Mouse (Mus musculus): ENCODE results near the gene Dhx32.

Gene Dhx32

GRCm38 (mm10) chr7:133775179-133775578 is 7.3 kb downstream of the Dhx32 start:
- no peak for DNase-seq (ENCODE audit: low spot score in 2 of 2)

DNA sequence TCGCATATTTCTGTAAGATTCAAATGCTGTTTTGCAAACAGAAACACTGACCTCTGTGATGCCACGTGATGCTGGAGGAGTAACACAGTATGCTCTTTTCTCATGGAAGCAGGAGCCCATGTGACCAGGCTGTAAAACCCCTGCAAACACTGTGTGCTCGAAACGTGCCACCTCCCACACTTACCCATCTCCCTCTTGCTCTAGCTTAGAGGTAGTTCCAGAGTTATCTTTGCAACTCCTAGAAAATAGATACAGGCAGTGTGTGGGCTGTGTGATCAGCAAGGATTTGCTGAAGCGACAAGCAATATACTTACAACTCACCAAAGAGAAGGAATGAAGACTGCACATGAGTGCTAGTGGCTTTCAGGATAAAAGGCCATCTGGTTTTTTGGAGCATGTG is 14.0 kb downstream of the Dhx32 start:
- DNase-seq (ENCODE audit: low spot score in 2 of 2), result no peak

DNA sequence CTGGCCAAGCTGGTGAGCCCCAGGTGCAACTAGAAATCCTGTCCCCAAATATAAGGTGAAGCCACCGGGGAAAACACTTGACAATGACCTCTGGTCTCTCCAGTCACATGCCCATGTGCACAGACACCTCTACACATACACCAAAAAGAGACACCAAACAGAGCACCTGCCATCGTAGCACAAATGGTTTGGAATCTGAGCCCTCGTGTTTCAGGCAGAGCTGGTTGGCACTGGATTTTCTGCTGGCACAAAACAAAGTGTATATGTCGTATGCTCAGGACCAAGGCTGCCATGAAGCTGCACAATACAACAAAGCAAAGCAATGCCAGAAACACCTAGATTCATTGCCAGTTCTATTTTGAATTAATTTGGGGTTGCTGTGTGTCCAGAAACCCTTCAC is 14.5 kb downstream of the Dhx32 start:
- DNase-seq (ENCODE audit: low spot score in 2 of 2), result no peak

GRCm38 (mm10) chr7:133765849-133766243 is 16.7 kb downstream of the Dhx32 start:
- DNase-seq (ENCODE audit: low spot score in 2 of 2), result no peak

- no peak for DNase-seq (ENCODE audit: low spot score in 2 of 2)
Observed at GRCm38 (mm10) chr7:133765240-133765848, 17.2 kb downstream of the Dhx32 start.

- DNase-seq (ENCODE audit: low spot score in 2 of 2), result no peak
Observed at GRCm38 (mm10) chr7:133764425-133764824, 18.1 kb downstream of the Dhx32 start.

- no peak for DNase-seq (ENCODE audit: low spot score in 2 of 2)
Observed at GRCm38 (mm10) chr7:133762696-133763095, 19.8 kb downstream of the Dhx32 start.

DNA sequence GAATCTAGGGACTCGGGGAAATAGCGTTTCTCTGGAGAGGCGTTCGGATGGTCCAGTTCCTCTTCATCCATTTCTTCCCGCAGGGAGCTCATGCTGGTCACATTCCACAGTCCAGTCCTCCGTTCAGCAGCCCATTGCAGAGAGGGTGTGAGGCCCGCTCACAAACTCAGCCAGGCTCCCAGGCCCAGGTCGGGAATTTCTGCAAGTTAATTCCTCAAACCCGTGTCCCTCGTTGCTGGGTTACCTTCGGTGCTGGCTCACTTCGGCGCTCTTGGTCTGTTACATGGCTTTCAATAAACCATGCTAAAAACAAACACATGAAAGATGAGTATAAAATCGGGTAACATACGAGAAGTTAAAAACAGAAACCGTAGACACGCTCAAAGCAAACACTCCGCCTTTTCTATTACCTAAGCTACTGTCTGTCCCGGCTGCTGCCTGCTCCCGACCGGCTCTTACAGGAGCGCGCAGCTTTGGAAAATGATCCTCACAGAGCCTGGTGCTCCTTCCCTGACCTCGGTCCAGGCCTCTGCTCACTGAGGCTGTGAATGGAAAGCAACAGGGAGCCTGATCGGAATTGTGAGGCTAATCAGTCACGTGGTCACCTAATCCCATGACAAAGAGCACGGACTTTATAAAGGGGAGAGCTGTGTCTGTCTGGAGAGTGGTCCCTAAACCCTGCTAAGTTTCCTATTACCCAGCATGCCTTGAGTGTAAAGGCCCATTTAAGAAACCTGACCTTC is 22.7 kb downstream of the Dhx32 start:
- DNase-seq (ENCODE audit: low spot score in 2 of 2), result no peak

- no peak for DNase-seq (ENCODE audit: low spot score in 2 of 2)
Observed at GRCm38 (mm10) chr7:133758716-133759115, 23.8 kb downstream of the Dhx32 start.

GRCm38 (mm10) chr7:133757961-133758455 is 24.5 kb downstream of the Dhx32 start:
- no peak for DNase-seq (ENCODE audit: low spot score in 2 of 2)

DNA sequence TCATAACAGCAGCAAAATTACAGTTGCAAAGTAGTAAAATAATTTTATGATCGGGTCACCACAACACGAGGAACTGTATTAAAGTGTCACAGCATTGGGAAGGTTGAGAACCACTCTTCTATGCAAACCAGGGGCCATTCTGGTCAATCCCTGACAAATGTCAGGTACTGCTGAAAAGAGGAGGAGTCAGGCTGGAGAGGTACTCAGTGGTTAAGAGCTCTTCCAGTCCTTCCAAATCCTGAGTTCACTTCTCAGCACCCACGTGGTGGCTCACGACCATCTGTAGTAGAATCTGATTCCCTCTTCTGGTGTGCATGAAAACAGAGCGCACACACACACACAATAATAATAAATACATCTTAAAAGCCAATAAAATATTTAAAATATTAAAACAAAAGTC is 31.4 kb downstream of the Dhx32 start:
- no peak for DNase-seq (ENCODE audit: low spot score in 2 of 2)

- DNase-seq (ENCODE audit: low spot score in 2 of 2), result no peak
Observed at GRCm38 (mm10) chr7:133750666-133751065, 31.9 kb downstream of the Dhx32 start.

DNA sequence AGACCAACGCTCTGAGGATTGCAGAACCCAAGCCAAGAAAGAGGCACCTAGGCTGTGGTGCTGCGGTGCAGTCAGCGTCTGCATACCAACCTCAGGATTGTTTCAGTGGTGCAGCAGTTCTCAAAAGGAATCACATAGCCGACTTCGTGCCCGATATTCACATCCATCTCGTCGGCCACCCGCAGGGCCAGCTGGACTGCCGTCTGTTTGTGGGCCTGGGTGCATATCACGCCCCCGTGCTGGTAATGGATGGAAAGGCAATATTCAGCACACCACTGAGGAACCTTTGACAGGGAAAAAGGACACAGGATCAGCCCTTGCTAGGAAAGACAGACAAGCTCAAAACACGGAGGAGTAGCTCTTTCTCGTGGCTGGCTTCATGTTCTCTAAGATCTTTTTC is 33.8 kb downstream of the Dhx32 start:
- no peak for DNase-seq (ENCODE audit: low spot score in 2 of 2)

DNA sequence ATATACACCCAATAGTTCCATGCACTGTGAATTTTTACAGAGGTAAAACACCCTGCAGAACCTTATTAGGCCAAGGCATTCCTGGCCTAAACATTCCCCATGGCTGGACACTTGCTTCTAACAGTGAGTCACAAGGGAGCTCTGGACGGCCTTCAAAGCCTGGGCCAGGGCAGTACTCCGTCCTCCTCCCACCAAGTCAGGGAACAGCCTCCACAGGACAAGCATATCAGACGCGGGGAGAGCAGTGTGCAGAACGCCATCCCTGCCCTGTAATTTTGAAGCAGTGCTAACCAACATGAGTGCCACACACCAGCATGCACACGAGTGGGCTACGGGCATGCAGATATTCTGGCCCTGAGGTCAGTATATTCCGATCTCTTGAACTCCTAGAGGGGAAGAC is 35.2 kb downstream of the Dhx32 start:
- no peak for DNase-seq (ENCODE audit: low spot score in 2 of 2)

GRCm38 (mm10) chr7:133744701-133745100 is 37.8 kb downstream of the Dhx32 start:
- DNase-seq (ENCODE audit: low spot score in 2 of 2), result no peak

DNA sequence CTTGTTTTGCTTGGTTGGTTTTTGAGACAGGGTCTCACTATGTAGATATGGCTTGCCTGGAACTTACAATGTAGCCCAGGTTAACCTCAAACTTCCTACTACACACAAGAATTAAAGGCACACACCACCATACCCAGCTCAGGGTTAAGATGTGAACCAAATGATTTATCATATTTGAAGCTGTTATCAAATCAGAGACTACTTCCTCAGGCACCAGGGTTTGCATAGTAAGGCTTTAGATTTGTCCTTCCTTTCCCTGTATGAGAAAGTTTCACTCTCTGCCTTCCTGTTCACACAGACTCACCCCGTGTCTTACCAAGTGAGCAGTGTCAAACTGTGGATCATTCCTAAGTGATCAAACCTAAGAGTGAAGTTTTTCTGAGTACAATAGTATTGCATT is 38.3 kb downstream of the Dhx32 start:
- no peak for DNase-seq (ENCODE audit: low spot score in 2 of 2)

DNA sequence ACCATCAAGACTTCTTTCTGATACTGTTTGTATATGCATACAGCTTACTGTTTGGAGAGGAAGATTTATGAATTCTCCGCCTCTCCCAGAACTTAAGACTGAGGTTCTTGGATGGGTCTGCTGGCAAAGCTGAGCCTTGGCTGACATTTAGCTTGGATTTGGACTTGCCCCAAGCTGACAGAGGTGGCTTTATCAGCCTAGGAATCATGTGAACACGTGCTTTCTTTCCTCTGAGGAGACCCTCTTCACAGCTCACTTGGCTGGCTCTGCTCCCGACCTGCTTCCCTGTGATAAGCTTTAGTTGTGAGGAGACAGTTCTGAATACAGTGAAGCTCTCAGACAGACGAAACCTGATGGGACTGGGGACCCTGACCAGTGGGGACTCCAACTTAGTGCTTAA is 38.9 kb downstream of the Dhx32 start:
- DNase-seq (ENCODE audit: low spot score in 2 of 2), result no peak

GRCm38 (mm10) chr7:133742530-133743325 is 39.8 kb downstream of the Dhx32 start:
- DNase-seq (ENCODE audit: low spot score in 2 of 2), result no peak

DNA sequence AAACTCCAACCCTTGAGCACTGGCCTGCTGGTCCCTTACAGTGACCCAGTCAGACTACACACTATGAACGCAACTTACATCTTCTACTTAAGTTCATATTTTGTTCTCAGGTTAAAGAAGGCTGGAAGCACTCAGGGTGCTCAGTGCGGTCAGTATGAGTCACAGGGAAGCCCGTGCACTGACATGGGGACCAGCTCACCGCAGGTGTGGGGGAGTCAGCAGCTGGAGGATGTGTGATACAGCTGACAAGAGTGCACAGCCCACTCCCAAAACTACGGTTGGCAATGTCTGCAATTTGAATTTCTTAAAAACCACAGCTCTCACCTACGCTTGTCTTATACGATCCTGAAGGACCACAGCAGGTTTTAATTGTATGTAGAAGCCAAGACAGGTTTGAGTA is 42.0 kb downstream of the Dhx32 start:
- no peak for DNase-seq (ENCODE audit: low spot score in 2 of 2)

DNA sequence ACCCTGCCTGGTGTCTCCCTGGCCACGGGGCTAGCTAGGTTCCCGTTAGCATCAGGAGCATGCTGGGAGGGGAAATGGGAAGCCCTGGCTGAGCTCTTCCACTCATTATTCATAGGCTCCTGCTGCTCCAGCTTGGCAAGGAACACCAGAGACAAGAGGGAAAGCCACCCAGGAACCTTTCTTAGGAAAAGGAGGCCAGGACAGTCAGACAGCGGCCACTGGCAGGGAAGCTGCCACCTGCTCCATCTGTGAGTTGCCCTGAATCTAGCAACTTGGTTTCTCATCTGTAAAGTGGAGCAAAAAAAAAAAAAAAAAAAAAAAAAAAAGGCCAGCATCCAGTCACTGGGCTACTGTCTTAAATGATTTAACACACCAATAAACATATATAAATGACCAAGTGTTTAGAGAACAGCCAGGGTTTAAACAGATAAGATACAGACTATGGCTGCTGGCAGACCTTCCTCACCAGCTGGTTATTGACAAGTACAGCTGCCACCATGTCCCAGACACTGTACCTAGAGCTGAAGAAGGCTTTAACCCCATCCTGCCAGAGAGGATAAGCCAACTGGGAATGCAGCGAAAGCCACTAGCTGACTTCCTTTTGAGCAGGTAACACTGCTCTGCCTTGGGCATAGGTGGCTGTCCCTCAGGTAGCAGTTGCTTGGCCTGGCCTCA is 50.4 kb downstream of the Dhx32 start:
- DNase-seq (ENCODE audit: low spot score in 2 of 2), result no peak

DNA sequence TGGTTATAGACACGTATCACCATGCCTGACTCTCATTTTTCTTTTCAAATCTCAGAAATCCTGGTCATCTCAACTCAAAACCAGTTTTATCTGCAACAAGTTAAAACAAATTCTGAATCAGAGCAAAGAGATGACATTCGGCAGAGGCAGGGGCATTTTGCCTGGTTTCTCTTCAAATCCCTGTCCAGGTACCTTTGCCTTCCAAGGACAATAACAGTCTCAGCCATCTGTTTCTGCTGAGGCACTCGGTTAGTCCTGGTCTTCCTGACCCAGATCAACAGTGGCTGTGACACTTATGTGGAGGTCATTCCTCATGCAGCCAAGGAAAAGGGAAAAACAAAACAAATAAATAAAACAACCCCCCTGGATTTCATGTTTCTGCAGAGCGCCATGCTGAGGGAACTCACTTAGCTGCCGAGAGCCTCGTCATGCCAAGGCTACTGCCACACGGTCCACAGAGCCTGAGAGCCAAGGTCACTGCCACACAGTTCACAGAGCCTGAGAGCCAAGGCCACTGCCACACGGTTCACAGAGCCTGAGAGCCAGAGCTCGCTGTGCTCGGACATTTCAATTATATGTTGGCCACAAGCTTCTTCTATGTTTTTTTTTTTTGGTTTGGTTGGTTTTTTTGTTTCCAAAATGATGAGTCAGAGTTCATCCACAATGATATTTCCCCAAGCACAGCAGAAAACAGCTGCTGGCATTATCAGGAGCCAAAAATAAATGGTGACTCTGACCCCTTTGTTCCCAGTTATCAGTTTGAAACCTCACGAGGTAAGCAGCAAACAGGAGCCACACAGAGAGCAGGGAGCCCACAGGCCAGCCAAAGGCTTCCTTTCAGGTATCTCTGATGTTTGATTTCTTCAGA is 52.0 kb downstream of the Dhx32 start:
- no peak for DNase-seq (ENCODE audit: low spot score in 2 of 2)
